Mouse (Mus musculus) testis, adult 2 months (tissue): ENCODE measurements around the gene Gsc2.

Source experiments
- CTCF ChIP-seq: fragments of 200-500 bp; IDR thresholded peaks from 2 replicates; pipeline ENCODE4 v1.5.1; 2012; ENCODE audit warnings: low read depth, mild to moderate bottlenecking, inconsistent platforms, low read length, moderate library complexity; ENCODE audit not compliant: control insufficient read depth, insufficient read depth, insufficient replicate concordance
- POLR2A ChIP-seq: fragments of 200-500 bp; IDR thresholded peaks from 2 replicates; pipeline ENCODE4 v1.6.1; 2012; ENCODE audit warnings: low read depth, mild to moderate bottlenecking, inconsistent platforms, low read length, moderate library complexity; ENCODE audit not compliant: control insufficient read depth

DNA sequence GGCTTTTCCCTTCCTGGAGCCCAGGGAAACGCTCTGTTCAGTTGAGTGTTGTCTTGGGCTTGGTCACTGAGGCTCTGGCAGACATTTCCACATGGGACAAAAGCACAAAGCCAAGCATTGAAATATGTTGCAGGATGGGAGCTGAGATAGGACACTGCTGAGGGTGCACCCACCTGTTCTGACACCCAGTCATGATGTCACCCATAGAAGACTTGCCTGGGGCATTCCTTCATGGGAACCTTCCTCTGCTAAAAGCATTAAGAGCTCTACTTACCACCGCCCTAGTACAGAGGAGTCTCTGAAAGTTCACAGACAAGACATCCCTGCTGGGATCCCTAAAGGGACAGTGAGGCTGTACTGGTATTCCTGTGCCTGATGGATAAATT lies 24.5 kb downstream of the Gsc2 start:
- TF ChIP-seq POLR2A, result no peak
- no peak for TF ChIP-seq CTCF
